Mouse (Mus musculus) stomach, postnatal 0 days (tissue): ENCODE results near the gene Ryr2.

ENCODE experiments used
- CTCF ChIP-seq: IDR thresholded peaks from 2 replicates; pipeline ENCODE4 v1.5.1; 2016; ENCODE audit warnings: antibody characterized with exemption, low read depth, mild to moderate bottlenecking, moderate library complexity
- EP300 ChIP-seq: optimal IDR thresholded peaks from 2 replicates; pipeline ENCODE3; 2016; ENCODE audit warnings: antibody characterized with exemption

GRCm38 (mm10) chr13:11535874-11536273, 570.9 kb downstream of the Ryr2 start:
- TF ChIP-seq CTCF: no peak
- no peak for TF ChIP-seq EP300
